Mouse (Mus musculus) mature B cell (primary cell): Measurements from ENCODE around the gene Cxcl13.

Experiments used
- in situ Hi-C: fragments of 300-500 bp; cut with MboI; formaldehyde crosslinking; loops from 2 replicates; pipeline ENCODE4 v1.14.3; 2019

Cxcl13 gene

GRCm38 (mm10) chr5:95991339-95992292 lies 34.9 kb downstream of the Cxcl13 start:
- in situ Hi-C loops: no loop called here

GRCm38 (mm10) chr5:95997276-95997675 lies 40.5 kb downstream of the Cxcl13 start:
- in situ Hi-C loops: no loop called here

GRCm38 (mm10) chr5:96003348-96003747 lies 46.6 kb downstream of the Cxcl13 start:
- in situ Hi-C loops: no loop called here

GRCm38 (mm10) chr5:96008274-96008842 lies 51.6 kb downstream of the Cxcl13 start:
- in situ Hi-C loops: no loop called here

GRCm38 (mm10) chr5:96009076-96009475 lies 52.3 kb downstream of the Cxcl13 start:
- in situ Hi-C loops: no loop called here
